Mouse (Mus musculus): ENCODE measurements around the gene Gpr156. TPM values are rescaled to one million over a fixed set of nuclear protein-coding genes. Genes with fewer than 3 reads are reported as not detected.
A peak's percentile ranks its signal among the peaks of the same experiment; 100 is the strongest.

Gpr156 gene
- polyA plus RNA-seq, 1 experiment from 2014 or later: 1.6 TPM

- peaks cover 19% of the 10 kb centered on the region for H3K4me1 ChIP-seq
- H3K27me3 ChIP-seq (ENCODE audit: poor library complexity, severe bottlenecking): 0 out of 2 replicates have a peak, but pooled peaks cover 4% of the 10 kb centered on the region
- 51% methylated on average over 2 of the region's 2 CpGs for WGBS
- H3K27ac ChIP-seq: no peak overlapping the region
- no peak overlapping the region for H3K4me3 ChIP-seq
- DNase-seq (ENCODE audit: extremely low spot score, low spot score): peak; percentile 11
- H3K36me3 ChIP-seq (replicated peaks): no peaks in the 10 kb centered on the region
- no peaks in the 10 kb centered on the region for H3K9me3 ChIP-seq
These were observed 85.5 kb downstream of the Gpr156 start for GRCm38 (mm10) chr16:38001766-38002165.

DNA sequence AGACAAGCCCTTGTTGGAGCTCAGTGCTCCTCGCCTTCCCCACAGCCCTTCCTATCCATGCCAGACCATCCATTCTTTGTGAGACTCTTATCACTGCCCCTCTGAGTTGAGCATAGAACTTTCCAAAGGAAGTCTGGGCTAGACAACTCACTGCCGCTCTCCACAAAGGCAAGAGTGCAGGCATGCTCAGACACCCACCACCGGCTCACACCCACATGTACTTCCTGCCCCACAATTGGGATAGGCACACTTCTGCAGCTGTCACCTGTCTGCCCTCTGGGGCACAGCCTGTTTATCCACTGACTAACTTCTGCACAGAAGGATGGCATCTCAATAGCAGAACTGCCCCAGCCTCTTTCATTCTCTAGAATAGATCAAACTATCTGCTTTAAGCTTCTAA, 86.2 kb downstream of the Gpr156 start:
- H3K27me3 ChIP-seq (ENCODE audit: poor library complexity, severe bottlenecking): 0 out of 2 replicates have a peak, but pooled peaks cover 4% of the 10 kb centered on the region
- no peak overlapping the region for H3K4me3 ChIP-seq
- H3K36me3 ChIP-seq (replicated peaks): no peaks in the 10 kb centered on the region
- H3K9me3 ChIP-seq: no peaks in the 10 kb centered on the region
- H3K27ac ChIP-seq: no peak overlapping the region
- 85% methylated on average over 3 of the region's 3 CpGs for WGBS
- H3K4me1 ChIP-seq: peaks cover 19% of the 10 kb centered on the region
- DNase-seq (ENCODE audit: extremely low spot score, low spot score): no peak

DNA sequence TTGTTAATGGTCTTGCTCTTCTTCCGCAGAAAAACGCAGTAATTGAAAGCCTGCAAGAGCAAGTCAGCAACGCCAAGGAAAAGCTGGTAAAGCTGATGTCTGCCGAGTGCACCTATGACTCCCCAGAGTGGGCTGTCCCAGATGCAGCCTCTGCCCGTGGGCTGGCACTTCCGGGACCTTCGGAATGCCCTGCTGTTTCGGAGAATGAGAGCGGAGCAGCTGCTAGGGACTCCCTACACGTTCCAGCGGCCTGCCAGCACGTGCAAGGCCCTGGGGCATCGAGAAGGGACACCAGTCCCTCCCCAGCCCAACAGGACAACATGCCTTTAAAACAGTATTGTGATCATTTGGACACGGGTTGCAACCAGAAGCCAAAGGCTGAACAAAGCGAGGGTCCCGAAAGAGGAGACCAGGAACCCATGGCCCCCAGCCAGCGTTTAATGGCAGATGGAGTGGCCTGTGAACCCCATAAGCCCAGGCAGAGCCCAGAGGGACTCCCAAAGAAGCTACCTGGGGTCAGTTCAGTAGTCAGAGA, 88.3 kb downstream of the Gpr156 start:
- no peaks in the 10 kb centered on the region for H3K9me3 ChIP-seq
- H3K4me3 ChIP-seq: no peak overlapping the region
- WGBS: 85% methylated on average over 17 of the region's 17 CpGs
- H3K36me3 ChIP-seq (replicated peaks): no peaks in the 10 kb centered on the region
- peak overlapping the region; percentile 25 for H3K27ac ChIP-seq
- DNase-seq (ENCODE audit: extremely low spot score, low spot score): peak; percentile 9
- peaks cover 17% of the 10 kb centered on the region for H3K4me1 ChIP-seq
- 0 out of 2 replicates have a peak, but pooled peaks cover 4% of the 10 kb centered on the region for H3K27me3 ChIP-seq (ENCODE audit: poor library complexity, severe bottlenecking)

GRCm38 (mm10) chr16:38005471-38005870, 89.2 kb downstream of the Gpr156 start:
- no peak overlapping the region for H3K27ac ChIP-seq
- no peak overlapping the region for H3K4me3 ChIP-seq
- H3K9me3 ChIP-seq: no peaks in the 10 kb centered on the region
- 0 out of 2 replicates have a peak, but pooled peaks cover 4% of the 10 kb centered on the region for H3K27me3 ChIP-seq (ENCODE audit: poor library complexity, severe bottlenecking)
- 90% methylated on average over 10 of the region's 10 CpGs for WGBS
- DNase-seq (ENCODE audit: extremely low spot score, low spot score): peak; percentile 11
- H3K4me1 ChIP-seq: peaks cover 8% of the 10 kb centered on the region; the same call in 1 of the 2 replicates
- no peaks in the 10 kb centered on the region for H3K36me3 ChIP-seq (replicated peaks)

GRCm38 (mm10) chr16:38008371-38008770, 92.1 kb downstream of the Gpr156 start:
- WGBS: 94% methylated on average over 5 of the region's 5 CpGs
- Histone ChIP-seq H3K36me3 (replicated peaks) (no peaks in the 10 kb centered on the region), H3K27me3 (ENCODE audit: poor library complexity, severe bottlenecking) (no peaks in the 10 kb centered on the region), H3K4me1 (no peaks in the 10 kb centered on the region), H3K9me3 (no peaks in the 10 kb centered on the region), H3K27ac (no peak overlapping the region), H3K4me3 (no peak overlapping the region)
- no peak for DNase-seq (ENCODE audit: extremely low spot score, low spot score)

GRCm38 (mm10) chr16:38009041-38009825, 92.9 kb downstream of the Gpr156 start:
- H3K4me3 ChIP-seq: no peak overlapping the region
- no peaks in the 10 kb centered on the region for H3K36me3 ChIP-seq (replicated peaks)
- no peaks in the 10 kb centered on the region for H3K4me1 ChIP-seq
- no peak overlapping the region for H3K27ac ChIP-seq
- H3K9me3 ChIP-seq: no peaks in the 10 kb centered on the region
- 89% methylated on average over 14 of the region's 14 CpGs for WGBS
- no peak for DNase-seq (ENCODE audit: extremely low spot score, low spot score)
- no peaks in the 10 kb centered on the region for H3K27me3 ChIP-seq (ENCODE audit: poor library complexity, severe bottlenecking)

GRCm38 (mm10) chr16:38011486-38011885, 95.2 kb downstream of the Gpr156 start:
- Histone ChIP-seq H3K27me3 (ENCODE audit: poor library complexity, severe bottlenecking) (no peaks in the 10 kb centered on the region), H3K9me3 (no peaks in the 10 kb centered on the region), H3K36me3 (replicated peaks) (no peaks in the 10 kb centered on the region), H3K4me1 (no peaks in the 10 kb centered on the region), H3K4me3 (no peak overlapping the region), H3K27ac (no peak overlapping the region)
- WGBS: 93% methylated on average over 13 of the region's 13 CpGs
- DNase-seq (ENCODE audit: extremely low spot score, low spot score): peak; percentile 5

- no peaks in the 10 kb centered on the region for H3K27me3 ChIP-seq (ENCODE audit: poor library complexity, severe bottlenecking)
- H3K27ac ChIP-seq: no peak overlapping the region
- no peaks in the 10 kb centered on the region for H3K9me3 ChIP-seq
- no peaks in the 10 kb centered on the region for H3K36me3 ChIP-seq (replicated peaks)
- peak; percentile 10 for DNase-seq (ENCODE audit: extremely low spot score, low spot score)
- no peak overlapping the region for H3K4me3 ChIP-seq
- H3K4me1 ChIP-seq: no peaks in the 10 kb centered on the region
- 78% methylated on average over 5 of the region's 5 CpGs for WGBS
These were observed 96.1 kb downstream of the Gpr156 start for GRCm38 (mm10) chr16:38012382-38012781.

DNA sequence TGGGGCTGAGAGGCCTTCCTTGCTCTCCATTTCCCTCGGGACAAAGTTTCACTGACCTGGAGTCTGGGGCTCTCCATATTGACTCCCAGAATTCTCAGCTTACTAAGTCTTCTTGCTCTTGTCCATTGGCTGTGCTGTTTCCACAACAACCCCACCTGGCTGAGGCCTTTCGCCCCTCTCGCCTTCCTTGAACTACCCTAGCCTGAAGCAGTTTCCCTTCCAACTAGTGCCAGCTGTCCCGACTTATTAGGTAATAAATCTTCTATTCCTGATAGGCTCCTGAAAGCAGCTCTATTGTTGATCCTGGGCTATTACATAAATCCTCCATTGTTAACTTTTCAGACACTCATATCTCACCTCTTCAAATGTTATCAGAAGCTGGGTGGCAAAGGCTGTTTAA, 96.6 kb downstream of the Gpr156 start:
- Histone ChIP-seq H3K4me1 (peaks cover 3% of the 10 kb centered on the region), H3K4me3 (no peak overlapping the region), H3K36me3 (replicated peaks) (no peaks in the 10 kb centered on the region), H3K27me3 (ENCODE audit: poor library complexity, severe bottlenecking) (no peaks in the 10 kb centered on the region), H3K9me3 (no peaks in the 10 kb centered on the region), H3K27ac (no peak overlapping the region)
- WGBS: 77% methylated on average over 4 of the region's 4 CpGs
- peak; percentile 11 for DNase-seq (ENCODE audit: extremely low spot score, low spot score)

GRCm38 (mm10) chr16:38014951-38015350, 98.7 kb downstream of the Gpr156 start:
- H3K27ac ChIP-seq: no peak overlapping the region
- peaks cover 10% of the 10 kb centered on the region for H3K4me1 ChIP-seq
- no peak for DNase-seq (ENCODE audit: extremely low spot score, low spot score)
- H3K9me3 ChIP-seq: no peaks in the 10 kb centered on the region
- WGBS: 93% methylated on average over 4 of the region's 4 CpGs
- no peaks in the 10 kb centered on the region for H3K27me3 ChIP-seq (ENCODE audit: poor library complexity, severe bottlenecking)
- H3K36me3 ChIP-seq (replicated peaks): no peaks in the 10 kb centered on the region
- no peak overlapping the region for H3K4me3 ChIP-seq

- no peak overlapping the region for H3K27ac ChIP-seq
- no peaks in the 10 kb centered on the region for H3K27me3 ChIP-seq (ENCODE audit: poor library complexity, severe bottlenecking)
- peak; percentile 12 for DNase-seq (ENCODE audit: extremely low spot score, low spot score)
- no peaks in the 10 kb centered on the region for H3K9me3 ChIP-seq
- H3K4me1 ChIP-seq: peaks cover 10% of the 10 kb centered on the region
- no peak overlapping the region for H3K4me3 ChIP-seq
- H3K36me3 ChIP-seq (replicated peaks): no peaks in the 10 kb centered on the region
- 89% methylated on average over 8 of the region's 8 CpGs for WGBS
These were observed 100.7 kb downstream of the Gpr156 start for GRCm38 (mm10) chr16:38016928-38017524.

GRCm38 (mm10) chr16:38017958-38018376, 101.7 kb downstream of the Gpr156 start:
- no peak overlapping the region for H3K27ac ChIP-seq
- 26% methylated on average over 4 of the region's 4 CpGs for WGBS
- no peaks in the 10 kb centered on the region for H3K9me3 ChIP-seq
- H3K4me1 ChIP-seq: peaks cover 10% of the 10 kb centered on the region
- DNase-seq (ENCODE audit: extremely low spot score, low spot score): no peak
- no peaks in the 10 kb centered on the region for H3K36me3 ChIP-seq (replicated peaks)
- H3K27me3 ChIP-seq (ENCODE audit: poor library complexity, severe bottlenecking): no peaks in the 10 kb centered on the region
- no peak overlapping the region for H3K4me3 ChIP-seq

DNA sequence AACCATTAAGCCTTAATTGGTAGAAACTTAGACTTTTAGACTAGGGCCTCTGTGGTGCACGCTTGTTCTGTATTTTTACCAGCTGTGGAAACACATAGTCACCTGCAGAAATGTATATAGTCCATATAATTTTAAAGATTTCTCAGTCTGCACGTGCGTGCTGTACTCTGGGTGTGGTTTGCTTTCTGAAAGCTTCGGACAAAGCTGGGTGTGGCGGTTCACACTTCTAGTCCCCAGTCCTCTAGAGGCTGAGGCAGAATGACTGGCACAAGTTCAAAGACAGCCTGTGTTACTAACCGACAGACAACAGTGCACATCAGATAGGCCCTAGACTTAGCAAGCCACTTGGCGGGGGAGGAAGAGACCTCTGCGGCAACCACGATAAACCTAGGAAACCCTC, 116.3 kb downstream of the Gpr156 start:
- 92% methylated on average over 9 of the region's 9 CpGs for WGBS
- Histone ChIP-seq H3K36me3 (replicated peaks) (no peaks in the 10 kb centered on the region), H3K9me3 (no peaks in the 10 kb centered on the region), H3K4me3 (no peak overlapping the region), H3K27me3 (ENCODE audit: poor library complexity, severe bottlenecking) (no peaks in the 10 kb centered on the region), H3K4me1 (no peaks in the 10 kb centered on the region), H3K27ac (no peak overlapping the region)
- DNase-seq (ENCODE audit: extremely low spot score, low spot score): no peak

All from forebrain, embryonic 10.5 days (tissue).